Mouse (Mus musculus) B cell, adult (primary cell): ENCODE data around the gene Tmem239. TPM values are rescaled to one million over a fixed set of nuclear protein-coding genes. Genes with fewer than 3 reads are reported as not detected.

Experiments used
- total RNA-seq: library from RNA; stranded (reverse); gene quantifications from 4 replicates; pipeline ENCODE4 v1.2.4, GENCODE M21; 2023; ENCODE audit not compliant: inconsistent age

Gene Tmem239
- total RNA-seq, result not detected in 4 replicates

DNA sequence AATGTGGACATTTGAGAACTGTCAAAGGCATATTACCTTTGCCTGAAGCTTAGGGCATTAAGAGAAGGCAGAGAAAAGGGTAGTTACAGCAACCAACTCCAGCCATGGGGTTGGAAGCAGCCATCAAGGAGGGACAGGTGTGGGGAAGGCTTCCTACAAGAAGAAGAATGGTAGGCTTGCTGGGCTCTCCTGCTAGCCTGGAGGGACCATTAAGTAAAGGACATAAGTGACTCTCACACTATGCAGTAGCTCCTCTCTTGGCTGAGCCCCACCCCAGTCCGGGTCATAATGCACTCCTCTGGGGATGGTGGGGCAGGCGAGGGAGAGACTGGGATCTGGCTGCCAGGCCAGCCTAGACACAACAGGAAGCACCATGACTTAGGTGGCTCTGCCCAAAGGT lies at the start of gene Tmem239:
Gene Tmem239 (plus strand): TSS at position 301 of the 400 bp plus-strand sequence.

GRCm38 (mm10) chr2:130397186-130397985 lies 8.9 kb upstream of the Tmem239 start, which contains the start of gene Cpxm1:
Gene Cpxm1, minus strand, starts transcription at chr2:130397574.

DNA sequence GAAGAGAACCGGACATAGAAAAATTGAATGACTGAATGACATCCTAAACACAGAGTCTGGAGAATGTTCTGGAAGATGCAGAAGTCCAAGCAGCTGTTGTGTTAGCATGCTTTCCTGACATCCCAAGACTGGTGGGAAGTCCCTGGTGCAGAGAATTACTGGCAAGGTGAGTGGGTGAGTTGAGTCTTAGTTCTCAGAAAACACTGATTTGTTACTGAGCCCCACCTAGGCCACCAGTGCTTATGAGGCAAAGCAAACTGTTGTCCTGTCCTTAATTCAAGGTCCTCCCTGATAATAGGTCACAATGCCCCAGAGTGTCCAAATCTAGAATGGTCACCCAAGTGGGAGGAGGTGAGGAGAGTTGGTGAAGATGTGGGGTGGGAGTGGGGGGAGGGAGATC lies 1.3 kb upstream of the Tmem239 start, which contains the start of the genes Gm28372 and 1700020A23Rik:
Gene Gm28372 (plus strand): TSS at position 301 of the 400 bp plus-strand sequence.
Gene 1700020A23Rik (plus strand): TSS at position 321 of the 400 bp plus-strand sequence.

GRCm38 (mm10) chr2:130424126-130424853 lies 18.0 kb downstream of the Tmem239 start, which contains the start of the genes Vps16 and Pced1a:
Gene Vps16, plus strand, starts transcription at chr2:130424339.
Gene Pced1a, minus strand, starts transcription at chr2:130424701.

DNA sequence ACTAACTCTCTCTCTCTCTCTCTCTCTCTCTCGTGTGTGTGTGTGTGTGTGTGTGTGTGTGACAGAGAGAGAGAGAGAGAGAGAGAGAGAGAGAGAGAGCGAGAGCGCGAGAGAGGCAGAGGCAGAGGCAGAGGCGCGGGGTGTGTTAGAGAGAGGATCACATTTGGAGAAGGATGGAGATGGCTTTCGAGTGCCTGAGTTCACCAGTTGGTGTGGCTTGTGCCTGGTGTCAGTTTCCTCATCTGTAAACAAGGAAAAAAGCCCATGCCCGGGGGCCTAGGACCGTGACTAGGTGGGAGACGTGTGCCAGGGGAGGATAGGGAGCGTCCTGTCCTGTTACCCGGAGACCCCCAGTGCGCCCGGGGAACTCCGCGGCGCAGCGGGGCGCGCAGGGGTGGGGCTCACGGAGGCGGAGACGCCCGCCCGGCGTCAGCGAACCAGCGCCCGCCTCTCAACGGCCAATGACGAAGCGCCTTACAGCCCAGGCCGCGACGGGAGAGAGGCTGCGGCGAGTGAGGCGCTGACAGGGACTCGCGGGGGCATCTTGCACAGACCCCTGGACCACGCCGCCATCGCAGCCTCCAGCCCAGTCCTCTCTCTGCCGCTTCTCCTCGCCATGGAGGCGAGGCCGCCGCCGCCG lies 43.6 kb downstream of the Tmem239 start, which contains the start of gene Ptpra:
Gene Ptpra (plus strand): TSS at position 485 of the 640 bp plus-strand sequence.

Other genes starting within 250 kb of the Tmem239 start
- gene Snrpb, start 227.1 kb upstream of the Tmem239 start, total RNA-seq, result 171 to 185 TPM (median 174 TPM) in 4 replicates
- not detected in 4 replicates for gene Tmc2, start 211.3 kb upstream of the Tmem239 start, total RNA-seq
- 325 to 390 TPM (median 366 TPM) in 4 replicates for gene Nop56, start 132.0 kb upstream of the Tmem239 start, total RNA-seq
- 129 to 141 TPM (median 136 TPM) in 4 replicates for gene Idh3b, start 121.9 kb upstream of the Tmem239 start, total RNA-seq
- not detected in 4 replicates for gene Ebf4, start 111.3 kb upstream of the Tmem239 start, total RNA-seq
- 0.60 to 0.93 TPM (median 0.77 TPM) in 3 of 4 replicates, not detected in the other for gene Cpxm1, start 8.9 kb upstream of the Tmem239 start, total RNA-seq
- gene Gm28372, start 1.2 kb upstream of the Tmem239 start, total RNA-seq, result not detected in 4 replicates
- not detected in 4 replicates for gene 1700020A23Rik, start 1.2 kb upstream of the Tmem239 start, total RNA-seq
- gene Vps16, start 17.9 kb downstream of the Tmem239 start, total RNA-seq, result 154 to 166 TPM (median 156 TPM) in 4 replicates
- 20.7 to 23.7 TPM (median 21.7 TPM) in 4 replicates for gene Pced1a, start 18.2 kb downstream of the Tmem239 start, total RNA-seq
- 102 to 110 TPM (median 107 TPM) in 4 replicates for gene Ptpra, start 43.8 kb downstream of the Tmem239 start, total RNA-seq
- 46.3 to 59.5 TPM (median 55.6 TPM) in 4 replicates for gene Mrps26, start 157.3 kb downstream of the Tmem239 start, total RNA-seq
- not detected in 4 replicates for gene Oxt, start 169.7 kb downstream of the Tmem239 start, total RNA-seq
- not detected in 4 replicates for gene Avp, start 176.1 kb downstream of the Tmem239 start, total RNA-seq
- gene Fastkd5, start 223.5 kb downstream of the Tmem239 start, total RNA-seq, result 5.9 to 7.4 TPM (median 7.0 TPM) in 4 replicates
- gene Ubox5, start 223.6 kb downstream of the Tmem239 start, total RNA-seq, result 5.2 to 7.7 TPM (median 6.3 TPM) in 4 replicates
- gene Lzts3, start 236.3 kb downstream of the Tmem239 start, total RNA-seq, result 4.9 to 6.1 TPM (median 5.7 TPM) in 4 replicates